Mouse (Mus musculus): Measurements from ENCODE around the gene Mkrn2.
"Not testable (repeated sequence)": the region's sequence is repeated elsewhere in the genome, so short reads cannot be mapped to it uniquely, and the experiment has no call there.

Gene Mkrn2

DNA sequence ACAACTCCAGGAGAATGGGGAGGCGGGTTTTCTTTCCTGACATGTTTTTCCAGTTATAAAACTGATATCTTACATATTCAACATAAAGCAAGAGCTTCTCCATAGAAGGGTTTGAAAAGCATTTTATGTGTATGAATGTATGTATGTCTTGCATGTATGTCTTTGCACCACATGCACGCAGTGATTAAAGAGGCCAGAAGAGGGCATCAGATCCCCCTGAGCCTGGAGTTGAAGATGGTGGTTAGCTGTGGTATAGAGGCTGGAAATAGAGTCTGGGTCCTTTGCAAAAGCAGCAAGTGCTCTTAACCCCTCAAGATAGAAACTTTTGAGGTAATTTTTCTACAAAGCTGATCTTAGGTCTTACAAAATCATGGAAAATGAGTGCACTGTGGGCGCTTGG, 7.4 kb downstream of the Mkrn2 start:
- DNase-seq = no peak

DNA sequence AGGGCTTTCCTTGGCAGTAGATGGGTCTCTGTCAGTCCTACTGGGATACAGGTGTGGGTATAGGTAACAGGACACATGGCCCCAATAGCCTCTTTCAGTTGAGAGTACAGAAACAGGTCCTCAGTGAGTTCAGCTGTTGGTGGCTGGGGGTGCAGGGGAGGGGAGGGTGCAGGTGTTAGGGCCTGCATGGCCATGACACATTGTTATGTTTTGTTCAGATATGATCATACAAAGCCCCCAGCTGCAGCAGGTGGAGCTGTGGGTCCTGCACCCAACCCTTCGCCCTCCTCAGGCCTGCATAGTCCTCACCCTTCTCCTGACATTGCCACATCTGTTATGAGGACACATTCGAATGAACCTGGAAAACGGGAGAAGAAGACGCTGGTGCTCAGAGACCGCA, 8.6 kb downstream of the Mkrn2 start:
- DNase-seq = no peak

- DNase-seq = no peak
Measured at GRCm38 (mm10) chr6:115613793-115614192, 12.1 kb downstream of the Mkrn2 start.

GRCm38 (mm10) chr6:115615983-115616382, 14.3 kb downstream of the Mkrn2 start:
- DNase-seq = no peak

GRCm38 (mm10) chr6:115619818-115620217, 18.1 kb downstream of the Mkrn2 start:
- no peak for DNase-seq

DNA sequence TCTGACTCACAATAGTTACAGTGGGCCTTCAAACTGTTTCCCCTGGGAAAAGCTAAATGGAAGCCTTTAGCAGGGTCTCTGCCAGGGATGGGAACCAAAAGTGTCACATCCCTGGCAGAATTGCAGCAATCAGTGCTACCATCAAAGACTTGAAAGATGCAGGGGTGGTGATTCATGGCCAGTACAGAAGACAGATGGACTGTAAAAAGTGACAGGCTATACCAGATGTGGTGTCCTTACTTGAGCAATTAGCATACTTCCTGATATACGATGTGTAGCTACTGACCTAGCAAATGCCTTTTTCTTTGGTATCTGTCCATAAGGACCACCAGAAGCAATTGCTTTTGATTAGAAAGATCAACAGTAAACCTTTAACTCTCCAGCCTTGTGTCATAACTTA, 19.2 kb downstream of the Mkrn2 start:
- DNase-seq = no peak

DNA sequence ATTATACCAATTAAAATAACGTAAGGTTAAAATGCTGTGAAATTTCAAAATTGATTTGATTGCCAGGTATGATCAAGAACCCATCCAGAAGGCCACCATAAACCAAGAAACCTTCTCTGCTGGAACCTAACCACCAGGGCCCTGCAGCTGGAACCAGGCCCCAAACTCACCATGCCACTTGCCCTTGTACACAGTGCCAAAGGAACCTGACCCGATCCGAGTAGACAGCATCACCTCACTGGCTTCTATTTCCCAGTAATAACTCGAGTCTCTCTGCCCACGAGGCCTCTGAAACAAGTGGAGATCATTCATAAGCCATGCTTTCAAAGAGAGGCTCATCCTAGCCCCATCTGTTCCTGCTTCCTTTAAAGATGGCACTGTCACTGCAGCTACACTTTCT, 24.4 kb downstream of the Mkrn2 start:
- DNase-seq = no peak

- no peak for DNase-seq
Measured at GRCm38 (mm10) chr6:115631056-115631795, 29.5 kb downstream of the Mkrn2 start.

- DNase-seq = no peak
Measured at GRCm38 (mm10) chr6:115634015-115634414, 32.3 kb downstream of the Mkrn2 start.

DNA sequence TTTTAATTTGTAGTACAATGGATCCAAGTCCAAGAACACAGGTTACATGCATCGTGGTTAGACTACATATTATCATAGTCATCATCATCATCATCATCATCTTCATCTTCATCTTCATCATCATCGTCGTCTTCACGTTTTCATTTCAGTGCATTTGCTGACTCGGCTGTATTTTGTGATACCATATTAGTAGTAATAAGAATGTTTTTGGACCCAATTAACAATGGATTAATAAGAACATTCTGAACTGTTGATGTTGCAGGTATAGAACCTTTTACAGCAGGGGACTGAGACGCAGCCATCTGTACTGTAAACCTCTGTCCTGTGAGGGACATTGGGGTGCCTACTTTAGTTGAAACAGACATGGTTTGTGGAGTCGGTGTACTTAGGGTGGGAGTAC, 36.5 kb downstream of the Mkrn2 start:
- DNase-seq = not testable (repeated sequence)

- DNase-seq = no peak
Measured at GRCm38 (mm10) chr6:115643315-115643714, 41.6 kb downstream of the Mkrn2 start.

DNA sequence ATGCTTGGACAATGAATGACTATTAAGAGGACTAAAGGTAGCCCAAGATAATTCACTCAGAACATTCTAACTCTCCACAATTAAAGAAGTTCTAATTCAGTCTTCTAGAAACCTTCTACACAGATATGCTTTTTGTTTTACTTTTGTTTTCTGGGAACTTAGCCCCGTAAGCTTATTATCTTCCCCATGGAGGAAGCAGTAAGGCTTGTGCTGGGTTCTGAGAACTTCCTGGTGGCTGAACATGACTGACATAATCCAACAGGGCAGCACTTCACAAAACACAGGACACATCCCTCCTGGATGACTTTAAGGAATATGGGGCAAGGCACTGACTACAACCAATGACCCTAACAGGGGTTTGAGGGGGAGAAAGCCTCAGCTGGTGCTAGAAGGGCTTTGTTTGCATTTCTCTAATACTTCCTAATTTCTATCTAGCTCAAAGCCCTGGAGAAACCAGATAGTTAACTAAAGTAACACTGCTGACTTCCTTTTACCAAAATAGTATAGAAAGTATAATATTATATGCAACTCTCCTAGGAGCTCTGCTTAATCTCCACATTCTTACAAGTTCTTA, 48.2 kb downstream of the Mkrn2 start:
- no peak for DNase-seq

DNA sequence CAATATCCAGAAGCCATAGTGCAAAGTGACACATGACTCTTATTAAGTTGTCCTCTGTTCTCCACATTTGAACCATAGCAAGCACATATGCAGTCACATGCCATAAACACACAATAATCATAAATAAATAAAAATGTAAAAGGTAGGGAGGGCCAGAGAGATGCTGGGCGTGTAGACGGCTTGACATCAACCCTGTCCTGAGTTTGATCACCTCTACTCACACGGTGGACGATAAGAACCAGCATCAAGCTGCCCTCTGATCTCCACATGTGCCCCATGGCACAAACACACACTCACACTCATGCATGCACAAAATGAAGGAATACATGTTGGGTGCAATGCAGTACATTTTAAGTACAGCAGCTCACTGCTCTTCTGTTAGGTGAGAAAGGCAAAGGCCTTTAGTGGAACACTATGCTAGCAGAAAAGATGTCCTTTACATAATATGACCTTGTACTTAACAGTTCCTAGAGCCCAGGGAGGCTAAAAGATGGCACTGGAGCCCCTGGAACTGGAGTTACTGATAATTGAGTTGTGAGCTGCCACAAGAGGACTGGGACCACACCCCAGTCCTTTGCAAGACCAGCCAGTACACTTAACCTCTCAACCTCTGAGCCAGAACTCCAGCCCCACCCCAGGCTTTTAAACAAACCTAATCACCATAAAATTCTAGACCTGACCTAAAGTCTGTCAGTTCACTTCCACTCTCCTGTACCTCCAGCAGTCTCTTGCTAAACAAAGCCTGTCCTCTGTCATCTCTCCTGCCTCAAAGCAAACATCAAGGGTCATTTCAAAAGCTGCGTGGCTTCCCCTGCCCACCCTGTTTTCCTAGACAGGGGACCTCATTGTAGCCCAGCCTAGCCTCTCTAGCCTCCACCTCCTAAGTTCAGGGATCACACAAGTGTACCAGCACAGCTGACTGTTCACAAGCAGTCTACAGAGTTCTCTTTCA, 49.0 kb downstream of the Mkrn2 start:
- DNase-seq = no peak

DNA sequence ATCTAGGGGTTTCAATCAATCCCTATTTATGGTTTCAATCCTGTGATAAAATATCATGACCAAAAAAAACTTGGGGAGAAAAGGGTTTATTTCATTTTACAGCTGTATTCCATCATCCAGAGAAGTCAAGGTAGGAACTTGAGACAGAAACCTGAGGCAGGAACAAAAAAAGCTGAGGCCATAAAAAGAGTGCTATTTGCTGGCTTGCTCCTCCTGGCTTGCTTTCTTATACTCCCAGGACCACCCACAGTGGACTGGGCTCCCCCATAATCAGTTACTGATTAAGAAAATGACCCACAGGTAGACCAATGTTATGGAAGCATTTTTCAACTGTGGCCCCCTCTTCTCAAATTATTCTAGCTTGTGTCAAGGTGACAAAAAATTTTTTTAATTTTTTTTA, 50.0 kb downstream of the Mkrn2 start:
- DNase-seq = no peak

DNA sequence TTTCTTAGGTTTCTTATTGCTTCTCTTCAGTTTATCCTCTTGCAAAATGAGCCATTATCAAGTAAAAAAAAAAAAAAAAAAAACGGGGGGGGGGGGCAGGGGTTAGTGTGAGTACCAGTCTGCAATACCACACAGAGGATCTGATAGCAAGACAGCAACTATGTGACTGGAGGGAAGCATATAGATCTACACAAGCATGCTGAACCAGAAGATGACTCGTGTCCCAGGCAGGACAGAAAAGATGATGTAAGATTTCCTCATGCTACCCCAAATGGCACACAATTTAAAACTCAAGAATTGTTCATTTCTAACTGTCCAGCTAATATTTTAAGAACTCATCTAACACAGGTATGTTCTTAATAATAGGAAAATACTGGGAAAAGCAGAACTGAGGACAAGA, 52.2 kb downstream of the Mkrn2 start:
- no peak for DNase-seq

DNA sequence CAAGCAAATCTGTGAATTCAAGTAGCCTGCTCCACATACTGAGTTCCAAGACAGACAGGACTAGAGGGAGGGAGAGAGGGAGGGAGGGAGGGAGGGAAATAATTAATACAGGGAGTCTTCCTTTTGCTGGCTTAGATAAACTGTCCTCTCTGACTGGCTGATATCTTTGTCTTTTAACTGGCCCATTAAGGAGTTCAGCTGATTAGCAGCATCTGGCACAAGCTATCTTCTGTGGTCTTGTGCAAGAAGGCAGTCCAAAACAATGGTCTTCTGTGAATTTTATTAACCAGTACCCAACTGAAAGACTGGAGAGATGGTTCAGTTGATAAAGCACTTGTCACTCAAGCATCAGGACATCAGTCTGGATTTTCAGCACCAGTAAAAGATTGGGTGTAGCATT, 57.1 kb downstream of the Mkrn2 start:
- no peak for DNase-seq

DNA sequence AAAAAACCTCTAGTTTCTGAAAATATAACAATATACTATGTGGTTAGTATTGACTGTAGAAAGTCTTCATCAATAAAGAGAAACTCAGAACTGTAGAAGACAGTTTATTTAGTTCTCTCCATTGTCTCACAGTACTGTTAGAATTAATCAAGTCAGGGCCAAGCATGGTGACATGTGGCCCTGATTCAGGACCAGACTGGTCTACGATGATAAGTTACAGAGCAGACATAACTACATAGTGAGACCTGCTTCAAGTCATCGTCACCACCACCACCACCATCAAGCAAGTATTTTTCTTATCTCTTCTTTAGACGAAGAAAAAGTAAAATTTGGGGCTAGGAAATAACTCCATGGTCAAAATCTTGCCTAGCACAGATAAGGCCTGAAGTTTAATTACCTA, 62.6 kb downstream of the Mkrn2 start:
- no peak for DNase-seq

DNA sequence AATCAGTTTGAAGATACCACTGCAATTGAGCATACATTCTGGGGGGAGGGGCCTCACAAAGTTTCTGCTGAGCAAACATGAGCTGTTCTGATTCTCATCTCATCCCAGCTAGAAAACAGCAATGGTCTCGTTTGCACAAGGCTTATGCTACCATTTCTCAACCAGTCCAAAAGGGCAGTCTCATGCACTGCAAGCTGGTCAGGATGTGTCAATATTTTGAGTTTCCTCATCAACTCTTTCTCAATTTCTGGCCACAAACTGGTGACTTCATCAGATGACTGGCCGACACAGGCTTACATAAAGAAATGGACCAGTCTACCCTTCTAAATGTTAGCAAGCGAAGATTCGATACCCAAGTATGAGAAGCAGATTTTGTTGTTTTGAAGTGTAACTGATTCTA, 64.9 kb downstream of the Mkrn2 start:
- DNase-seq = peak; percentile 31

Data from layer of hippocampus, adult 9-11 months (tissue).